Mouse (Mus musculus): ENCODE data around the gene Gm10719. TPM values are rescaled to one million over a fixed set of nuclear protein-coding genes. Genes with fewer than 3 reads are reported as not detected.
"Not testable (repeated sequence)": the region's sequence is repeated elsewhere in the genome, so short reads cannot be mapped to it uniquely, and the experiment has no call there.

The Gm10719 gene
- polyA plus RNA-seq (2015; fragmentation: Nextera tagmentation; extraction: Ambion mirVana), result not detected in 2 replicates

DNA sequence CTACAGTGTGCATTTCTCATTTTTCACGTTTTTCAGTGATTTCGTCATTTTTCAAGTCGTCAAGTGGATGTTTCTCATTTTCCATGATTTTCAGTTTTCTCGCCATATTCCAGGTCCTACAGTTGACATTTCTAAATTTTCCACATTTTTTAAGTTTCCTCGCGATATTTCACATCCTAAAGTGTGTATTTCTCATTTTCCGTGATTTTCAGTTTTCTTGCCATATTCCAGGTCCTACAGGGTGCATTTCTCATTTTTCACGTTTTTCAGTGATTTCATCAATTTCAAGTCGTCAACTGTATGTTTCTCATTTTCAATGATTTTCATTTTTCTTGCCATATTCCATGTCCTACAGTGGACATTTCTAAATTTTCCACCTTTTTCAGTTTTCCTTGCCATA is at the start of gene Gm10719:
Gm10719 (plus strand) TSS at position 301 of the 400 bp plus-strand sequence.
- WGBS, result 100% methylated on average over 1 of the region's 9 CpGs
- not testable (repeated sequence) for H3K9ac ChIP-seq (replicated peaks; ENCODE audit: low read depth, low read length); H3K9me3 ChIP-seq (ENCODE audit: control insufficient read depth, low read length); H3K27me3 ChIP-seq (replicated peaks; ENCODE audit: control insufficient read depth, insufficient read depth, low read length); H3K36me3 ChIP-seq (ENCODE audit: control insufficient read depth, insufficient read depth); H3K27ac ChIP-seq (ENCODE audit: low read length); H3K4me3 ChIP-seq (replicated peaks; ENCODE audit: low read length); H3K4me1 ChIP-seq (replicated peaks; ENCODE audit: control insufficient read depth, insufficient read depth, low read length); H3K4me2 ChIP-seq (ENCODE audit: low read length); ATAC-seq

DNA sequence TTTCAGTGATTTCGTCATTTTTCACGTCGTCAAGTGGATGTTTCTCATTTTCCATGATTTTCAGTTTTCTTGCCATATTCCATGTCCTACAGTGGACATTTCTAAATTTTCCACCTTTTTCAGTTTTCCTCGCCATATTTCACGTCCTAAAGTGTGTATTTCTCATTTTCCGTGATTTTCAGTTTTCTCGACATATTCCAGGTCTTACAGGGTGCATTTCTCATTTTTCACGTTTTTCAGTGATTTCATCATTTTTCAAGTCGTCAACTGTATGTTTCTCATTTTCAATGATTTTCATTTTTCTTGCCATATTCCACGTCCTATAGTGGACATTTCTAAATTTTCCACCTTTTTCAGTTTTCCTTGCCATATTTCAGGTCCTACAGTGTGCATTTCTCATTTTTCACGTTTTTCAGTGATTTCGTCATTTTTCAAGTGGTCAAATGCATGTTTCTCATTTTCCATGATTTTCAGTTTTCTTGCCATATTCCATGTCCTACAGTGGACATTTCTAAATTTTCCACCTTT is 16.7 kb upstream of the Gm10719 start, which contains the start of gene Gm10722:
Gm10722 (plus strand) TSS at position 478 of the 528 bp plus-strand sequence.
- WGBS, result 75% methylated on average over 12 of the region's 12 CpGs
- ATAC-seq, result not testable (repeated sequence)

DNA sequence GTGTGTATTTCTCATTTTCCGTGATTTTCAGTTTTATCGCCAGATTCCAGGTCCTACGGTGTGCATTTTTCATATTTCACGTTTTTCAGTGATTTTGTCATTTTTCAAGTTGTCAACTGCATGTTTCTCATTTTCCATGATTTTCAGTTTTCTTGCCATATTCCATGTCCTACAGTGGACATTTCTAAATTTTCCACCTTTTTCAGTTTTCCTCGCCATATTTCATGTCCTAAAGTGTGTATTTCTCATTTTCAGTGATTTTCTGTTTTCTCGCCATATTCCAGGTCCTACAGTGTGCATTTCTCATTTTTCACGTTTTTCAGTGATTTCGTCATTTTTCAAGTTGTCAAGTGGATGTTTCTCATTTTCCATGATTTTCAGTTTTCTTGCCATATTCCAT is 16.2 kb upstream of the Gm10719 start:
- not testable (repeated sequence) for H3K27ac ChIP-seq (ENCODE audit: low read length); H3K27me3 ChIP-seq (replicated peaks; ENCODE audit: control insufficient read depth, insufficient read depth, low read length); H3K4me2 ChIP-seq (ENCODE audit: low read length); H3K9ac ChIP-seq (replicated peaks; ENCODE audit: low read depth, low read length); H3K9me3 ChIP-seq (ENCODE audit: control insufficient read depth, low read length); H3K4me3 ChIP-seq (replicated peaks; ENCODE audit: low read length); H3K36me3 ChIP-seq (ENCODE audit: control insufficient read depth, insufficient read depth); H3K4me1 ChIP-seq (replicated peaks; ENCODE audit: control insufficient read depth, insufficient read depth, low read length); ATAC-seq
- 67% methylated on average over 8 of the region's 8 CpGs for WGBS

More for the DNA sequence above, 16.7 kb upstream of the Gm10719 start, which contains the start of gene Gm10722:
- H3K27me3 ChIP-seq (replicated peaks; ENCODE audit: control insufficient read depth, insufficient read depth, low read length); H3K4me3 ChIP-seq (replicated peaks; ENCODE audit: low read length); H3K4me2 ChIP-seq (ENCODE audit: low read length); H3K9ac ChIP-seq (replicated peaks; ENCODE audit: low read depth, low read length); H3K36me3 ChIP-seq (ENCODE audit: control insufficient read depth, insufficient read depth); H3K9me3 ChIP-seq (ENCODE audit: control insufficient read depth, low read length); H3K4me1 ChIP-seq (replicated peaks; ENCODE audit: control insufficient read depth, insufficient read depth, low read length); H3K27ac ChIP-seq (ENCODE audit: low read length): not testable (repeated sequence)

DNA sequence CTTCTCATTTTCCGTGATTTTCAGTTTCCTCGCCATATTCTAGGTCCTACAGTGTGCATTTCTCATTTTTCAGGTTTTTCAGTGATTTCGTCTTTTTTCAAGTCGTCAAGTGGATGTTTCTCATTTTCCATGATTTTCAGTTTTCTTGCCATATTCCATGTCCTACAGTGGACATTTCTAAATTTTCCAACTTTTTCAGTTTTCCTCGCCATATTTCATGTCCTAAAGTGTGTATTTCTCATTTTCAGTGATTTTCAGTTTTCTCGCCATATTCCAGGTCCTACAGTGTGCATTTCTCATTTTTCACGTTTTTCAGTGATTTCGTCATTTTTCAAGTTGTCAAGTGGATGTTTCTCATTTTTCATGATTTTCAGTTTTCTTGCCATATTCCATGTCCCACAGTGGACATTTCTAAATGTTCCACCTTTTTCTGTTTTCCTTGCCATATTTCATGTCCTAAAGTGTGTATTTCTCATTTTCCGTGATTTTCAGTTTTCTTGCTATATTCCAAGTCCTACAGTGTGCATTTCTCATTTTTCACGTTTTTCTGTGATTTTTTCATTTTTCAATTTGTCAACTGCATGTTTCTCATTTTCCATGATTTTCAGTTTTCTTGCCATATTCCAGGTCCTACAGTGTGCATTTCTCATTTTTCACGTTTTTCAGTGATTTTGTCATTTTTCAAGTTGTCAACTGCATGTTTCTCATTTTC is 15.1 kb upstream of the Gm10719 start:
- H3K4me3 ChIP-seq (replicated peaks; ENCODE audit: low read length); H3K4me2 ChIP-seq (ENCODE audit: low read length); H3K9me3 ChIP-seq (ENCODE audit: control insufficient read depth, low read length); H3K27ac ChIP-seq (ENCODE audit: low read length); H3K9ac ChIP-seq (replicated peaks; ENCODE audit: low read depth, low read length); H3K36me3 ChIP-seq (ENCODE audit: control insufficient read depth, insufficient read depth); H3K27me3 ChIP-seq (replicated peaks; ENCODE audit: control insufficient read depth, insufficient read depth, low read length); H3K4me1 ChIP-seq (replicated peaks; ENCODE audit: control insufficient read depth, insufficient read depth, low read length): not testable (repeated sequence)
- ATAC-seq, result peak; percentile 81
- 59% methylated on average over 8 of the region's 11 CpGs for WGBS

DNA sequence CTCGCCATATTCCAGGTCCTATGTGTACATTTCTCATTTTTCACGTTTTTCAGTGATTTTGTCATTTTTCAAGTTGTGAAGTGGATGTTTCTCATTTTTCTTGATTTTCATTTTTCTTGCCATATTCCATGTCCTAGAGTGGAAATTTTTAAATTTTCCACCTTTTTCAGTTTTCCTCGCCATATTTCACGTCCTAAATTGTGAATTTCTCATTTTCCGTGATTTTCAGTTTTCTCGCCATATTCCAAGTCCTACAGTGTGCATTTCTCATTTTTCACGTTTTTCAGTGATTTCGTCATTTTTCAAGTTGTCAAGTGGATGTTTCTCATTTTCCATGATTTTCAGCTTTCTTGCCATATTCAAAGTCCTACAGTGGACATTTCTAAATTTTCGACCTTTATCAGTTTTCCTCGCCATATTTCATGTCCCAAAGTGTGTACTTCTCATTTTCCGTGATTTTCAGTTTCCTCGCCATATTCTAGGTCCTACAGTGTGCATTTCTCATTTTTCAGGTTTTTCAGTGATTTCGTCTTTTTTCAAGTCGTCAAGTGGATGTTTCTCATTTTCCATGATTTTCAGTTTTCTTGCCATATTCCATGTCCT is 14.3 kb upstream of the Gm10719 start, which contains the start of gene Gm11168:
Gm11168 (plus strand) TSS at position 553 of the 603 bp plus-strand sequence.
- H3K4me2 ChIP-seq (ENCODE audit: low read length); H3K4me3 ChIP-seq (replicated peaks; ENCODE audit: low read length); H3K36me3 ChIP-seq (ENCODE audit: control insufficient read depth, insufficient read depth); H3K9ac ChIP-seq (replicated peaks; ENCODE audit: low read depth, low read length); H3K9me3 ChIP-seq (ENCODE audit: control insufficient read depth, low read length); H3K27ac ChIP-seq (ENCODE audit: low read length); H3K27me3 ChIP-seq (replicated peaks; ENCODE audit: control insufficient read depth, insufficient read depth, low read length); H3K4me1 ChIP-seq (replicated peaks; ENCODE audit: control insufficient read depth, insufficient read depth, low read length); ATAC-seq: not testable (repeated sequence)
- 73% methylated on average over 6 of the region's 14 CpGs for WGBS

DNA sequence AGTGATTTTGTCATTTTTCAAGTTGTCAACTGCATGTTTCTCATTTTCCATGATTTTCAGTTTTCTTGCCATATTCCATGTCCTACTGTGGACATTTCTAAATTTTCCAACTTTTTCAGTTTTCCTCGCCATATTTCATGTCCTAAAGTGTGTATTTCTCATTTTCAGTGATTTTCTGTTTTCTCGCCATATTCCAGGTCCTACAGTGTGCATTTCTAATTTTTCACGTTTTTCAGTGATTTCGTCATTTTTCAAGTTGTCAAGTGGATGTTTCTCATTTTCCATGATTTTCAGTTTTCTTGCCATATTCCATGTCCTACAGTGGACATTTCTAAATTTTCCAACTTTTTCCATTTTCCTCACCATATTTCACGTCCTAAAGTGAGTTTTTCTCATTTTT is 11.0 kb upstream of the Gm10719 start:
- WGBS, result 81% methylated on average over 1 of the region's 5 CpGs
- not testable (repeated sequence) for H3K36me3 ChIP-seq (ENCODE audit: control insufficient read depth, insufficient read depth); H3K27me3 ChIP-seq (replicated peaks; ENCODE audit: control insufficient read depth, insufficient read depth, low read length); H3K9me3 ChIP-seq (ENCODE audit: control insufficient read depth, low read length); ATAC-seq; H3K27ac ChIP-seq (ENCODE audit: low read length); H3K4me1 ChIP-seq (replicated peaks; ENCODE audit: control insufficient read depth, insufficient read depth, low read length); H3K4me2 ChIP-seq (ENCODE audit: low read length); H3K9ac ChIP-seq (replicated peaks; ENCODE audit: low read depth, low read length); H3K4me3 ChIP-seq (replicated peaks; ENCODE audit: low read length)

DNA sequence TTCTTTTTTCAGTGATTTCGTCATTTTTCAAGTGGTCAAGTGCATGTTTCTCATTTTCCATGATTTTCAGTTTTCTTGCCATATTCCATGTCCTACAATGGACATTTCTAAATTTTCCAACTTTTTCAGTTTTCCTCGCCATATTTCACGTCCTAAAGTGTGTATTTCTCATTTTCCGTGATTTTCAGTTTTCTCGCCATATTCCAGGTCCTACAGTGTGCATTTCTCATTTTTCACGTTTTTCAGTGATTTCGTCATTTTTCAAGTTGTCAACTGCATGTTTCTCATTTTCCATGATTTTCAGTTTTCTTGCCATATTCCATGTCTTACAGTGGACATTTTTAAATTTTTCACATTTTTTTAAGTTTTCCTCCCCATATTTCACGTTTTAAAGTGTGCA is 10.6 kb upstream of the Gm10719 start:
- H3K9me3 ChIP-seq (ENCODE audit: control insufficient read depth, low read length); H3K4me2 ChIP-seq (ENCODE audit: low read length); H3K27ac ChIP-seq (ENCODE audit: low read length); H3K36me3 ChIP-seq (ENCODE audit: control insufficient read depth, insufficient read depth); H3K4me3 ChIP-seq (replicated peaks; ENCODE audit: low read length); H3K9ac ChIP-seq (replicated peaks; ENCODE audit: low read depth, low read length); H3K27me3 ChIP-seq (replicated peaks; ENCODE audit: control insufficient read depth, insufficient read depth, low read length); H3K4me1 ChIP-seq (replicated peaks; ENCODE audit: control insufficient read depth, insufficient read depth, low read length): not testable (repeated sequence)
- ATAC-seq, result peak; percentile 67; the same call in 1 of the 2 replicates
- 68% methylated on average over 7 of the region's 8 CpGs for WGBS

DNA sequence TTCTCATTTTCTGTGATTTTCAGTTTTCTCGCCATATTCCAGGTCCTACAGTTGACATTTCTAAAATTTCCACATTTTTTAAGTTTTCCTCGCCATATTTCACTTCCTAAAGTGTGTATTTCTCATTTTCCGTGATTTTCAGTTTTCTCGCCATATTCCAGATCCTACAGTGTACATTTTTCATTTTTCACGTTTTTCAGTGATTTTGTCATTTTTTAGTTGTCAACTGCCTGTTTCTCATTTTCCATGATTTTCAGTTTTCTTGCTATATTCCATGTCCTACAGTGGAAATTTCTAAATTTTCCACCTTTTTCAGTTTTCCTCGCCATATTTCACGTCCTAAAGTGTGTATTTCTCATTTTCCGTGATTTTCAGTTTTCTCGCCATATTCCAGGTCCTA is 9.9 kb upstream of the Gm10719 start:
- 73% methylated on average over 6 of the region's 9 CpGs for WGBS
- H3K9ac ChIP-seq (replicated peaks; ENCODE audit: low read depth, low read length); ATAC-seq; H3K9me3 ChIP-seq (ENCODE audit: control insufficient read depth, low read length); H3K27ac ChIP-seq (ENCODE audit: low read length); H3K4me2 ChIP-seq (ENCODE audit: low read length); H3K36me3 ChIP-seq (ENCODE audit: control insufficient read depth, insufficient read depth); H3K4me1 ChIP-seq (replicated peaks; ENCODE audit: control insufficient read depth, insufficient read depth, low read length); H3K4me3 ChIP-seq (replicated peaks; ENCODE audit: low read length); H3K27me3 ChIP-seq (replicated peaks; ENCODE audit: control insufficient read depth, insufficient read depth, low read length): not testable (repeated sequence)

DNA sequence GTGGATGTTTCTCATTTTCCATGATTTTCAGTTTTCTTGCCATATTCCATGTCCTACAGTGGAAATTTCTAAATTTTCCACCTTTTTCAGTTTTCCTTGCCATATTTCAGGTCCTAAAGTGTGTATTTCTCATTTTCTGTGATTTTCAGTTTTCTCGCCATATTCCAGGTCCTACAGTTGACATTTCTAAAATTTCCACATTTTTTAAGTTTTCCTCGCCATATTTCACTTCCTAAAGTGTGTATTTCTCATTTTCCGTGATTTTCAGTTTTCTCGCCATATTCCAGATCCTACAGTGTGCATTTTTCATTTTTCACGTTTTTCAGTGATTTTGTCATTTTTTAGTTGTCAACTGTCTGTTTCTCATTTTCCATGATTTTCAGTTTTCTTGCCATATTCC is 7.9 kb upstream of the Gm10719 start:
- H3K27ac ChIP-seq (ENCODE audit: low read length); H3K9me3 ChIP-seq (ENCODE audit: control insufficient read depth, low read length); H3K36me3 ChIP-seq (ENCODE audit: control insufficient read depth, insufficient read depth); H3K4me1 ChIP-seq (replicated peaks; ENCODE audit: control insufficient read depth, insufficient read depth, low read length); H3K4me3 ChIP-seq (replicated peaks; ENCODE audit: low read length); H3K9ac ChIP-seq (replicated peaks; ENCODE audit: low read depth, low read length); ATAC-seq; H3K27me3 ChIP-seq (replicated peaks; ENCODE audit: control insufficient read depth, insufficient read depth, low read length); H3K4me2 ChIP-seq (ENCODE audit: low read length): not testable (repeated sequence)
- WGBS, result no CpG with 5 or more reads among the region's 5 CpGs

Data from forebrain, embryonic 16.5 days (tissue).